Mouse (Mus musculus) cerebellum, adult 11-12 months (tissue): ENCODE measurements around the gene Cox8a.

Experiments
- DNase-seq: peaks from one replicate; pipeline ENCODE4 v3.0.0; 2022

The Cox8a gene

DNA sequence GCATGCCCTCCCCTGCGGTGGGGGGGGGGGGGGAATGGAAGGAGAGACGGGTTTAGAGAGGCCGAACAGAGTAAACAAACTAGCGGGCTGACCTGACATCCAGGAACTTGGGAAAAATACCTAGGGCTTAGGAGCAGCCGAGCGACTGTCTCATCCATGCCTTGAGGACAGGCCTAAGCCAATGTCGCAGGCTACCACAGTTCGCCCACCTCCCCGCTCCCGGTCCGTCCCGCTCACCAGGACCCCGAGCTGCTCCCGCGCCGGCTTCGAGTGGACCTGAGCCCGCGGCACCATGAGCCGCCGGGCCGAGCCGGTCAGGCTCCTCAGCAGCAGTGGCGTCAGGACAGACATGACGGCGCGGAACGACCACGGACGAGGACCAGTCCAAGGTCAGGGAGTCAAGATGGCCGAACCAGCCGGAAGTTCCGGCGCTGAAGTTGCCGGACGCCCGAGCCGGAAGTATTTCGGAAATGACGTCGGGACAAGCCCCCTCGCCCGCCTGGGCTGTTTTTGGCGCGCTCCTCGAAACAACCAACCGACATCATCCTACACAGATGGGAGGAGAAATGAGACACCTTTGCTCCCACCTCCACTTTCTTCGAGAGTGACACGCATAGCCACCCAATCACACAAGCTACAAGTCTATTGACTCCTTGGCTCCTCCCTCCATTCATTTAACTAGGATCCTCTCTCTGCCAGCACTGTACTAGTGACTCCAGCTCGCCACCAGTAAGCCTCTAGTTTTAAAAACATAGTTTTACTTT lies at the start of gene Cox8a:
Gene Cox8a, minus strand, starts transcription at position 455 of the 764 bp plus-strand sequence.
- peak; percentile 99 for DNase-seq

DNA sequence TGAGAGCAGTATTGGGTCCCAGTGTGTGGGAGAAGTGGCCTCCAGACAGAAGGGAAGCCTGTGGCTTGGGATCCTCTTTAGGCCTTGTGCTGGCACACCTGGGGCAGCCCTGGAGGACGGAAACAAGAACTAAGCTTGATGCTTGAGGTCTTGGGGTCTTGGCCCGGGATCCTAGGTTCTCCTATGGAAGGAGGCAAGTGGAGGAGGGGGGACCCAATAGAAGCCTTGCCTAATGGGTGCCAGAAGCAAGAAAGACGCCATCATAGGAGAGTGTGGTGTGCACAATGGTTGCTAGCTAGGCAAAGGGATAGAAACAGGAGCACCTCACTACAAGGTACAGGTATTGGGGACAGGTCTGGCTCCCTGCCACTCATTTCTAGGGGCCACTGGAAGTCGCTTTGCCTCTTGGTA lies 49.0 kb upstream of the Cox8a start:
- peak; percentile 56 for DNase-seq

- DNase-seq: peak; percentile 70
Measured at GRCm38 (mm10) chr19:7265478-7266191, 48.2 kb upstream of the Cox8a start.

DNA sequence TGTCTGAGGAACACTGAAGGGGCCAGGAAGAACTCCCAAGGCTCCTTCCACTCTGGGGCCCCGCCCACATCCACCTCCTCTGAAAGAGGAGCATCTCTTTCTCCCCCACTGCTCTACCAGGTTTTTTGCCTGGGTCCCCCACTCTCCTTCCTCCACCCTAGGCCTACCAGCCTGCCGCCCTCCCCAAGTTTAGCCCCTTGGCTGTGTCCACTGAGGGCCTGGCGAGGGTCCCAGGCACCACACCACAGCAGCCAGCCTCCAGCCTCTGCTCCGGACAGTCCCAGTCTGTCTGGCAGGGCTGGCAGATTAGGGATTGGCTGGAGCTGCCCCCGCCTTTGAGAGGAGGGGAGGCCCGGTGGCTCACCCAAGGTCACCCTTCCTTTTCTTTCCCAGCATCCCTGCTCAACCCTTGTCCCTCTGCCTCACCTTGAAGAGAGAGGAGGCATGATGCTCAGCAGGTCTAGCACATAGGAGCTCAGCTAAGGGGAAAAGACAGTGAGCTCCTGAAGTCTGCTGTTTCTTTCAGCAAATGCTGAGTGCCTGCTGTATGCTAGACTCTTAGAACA lies 47.4 kb upstream of the Cox8a start:
- DNase-seq: peak; percentile 63

- DNase-seq: peak; percentile 72
Measured at GRCm38 (mm10) chr19:7264088-7264765, 46.8 kb upstream of the Cox8a start.

DNA sequence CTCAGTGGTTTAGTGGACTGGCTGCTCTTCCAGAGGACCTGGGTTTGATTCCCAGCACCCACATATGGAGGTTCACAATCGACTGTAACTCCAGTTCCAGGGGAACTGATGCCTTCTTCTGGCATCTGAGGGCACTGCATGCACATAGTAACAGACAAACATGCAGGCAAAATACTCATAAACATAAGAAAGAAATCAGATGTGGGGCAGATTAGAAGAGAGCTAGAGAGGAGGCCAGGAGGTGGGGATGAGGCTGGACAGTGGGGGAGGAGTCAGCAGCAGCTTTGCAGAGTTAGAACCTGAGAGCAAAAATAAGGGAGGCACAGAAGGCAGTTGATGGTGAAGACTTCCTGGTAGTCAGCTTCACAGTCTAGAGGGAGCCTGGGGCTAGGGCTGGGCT lies 45.2 kb upstream of the Cox8a start:
- no peak for DNase-seq

- no peak for DNase-seq
Measured at GRCm38 (mm10) chr19:7261964-7262363, 44.5 kb upstream of the Cox8a start.

DNA sequence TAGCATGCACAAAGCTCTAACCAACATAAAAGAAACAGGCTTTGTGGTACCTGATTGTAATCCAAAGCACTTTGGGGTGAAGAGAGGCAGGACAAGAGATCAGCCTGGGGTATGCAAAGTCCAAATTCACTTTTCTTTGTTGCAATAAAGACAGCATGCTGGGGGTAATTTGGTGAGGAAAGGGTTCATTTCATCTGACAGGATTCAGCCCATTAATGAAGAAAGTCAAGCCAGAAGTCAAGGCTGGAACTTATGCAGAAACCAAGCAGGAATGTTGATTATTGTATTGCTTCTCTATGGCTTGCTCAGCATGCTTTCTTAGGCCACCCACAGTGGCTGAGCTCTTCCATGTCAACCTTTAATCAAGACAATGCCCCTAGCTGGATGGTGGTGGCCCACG lies 44.1 kb upstream of the Cox8a start:
- no peak for DNase-seq

- peak; percentile 39 for DNase-seq
Measured at GRCm38 (mm10) chr19:7257881-7258280, 40.5 kb upstream of the Cox8a start.

GRCm38 (mm10) chr19:7246021-7246420 lies 28.6 kb upstream of the Cox8a start:
- no peak for DNase-seq

DNA sequence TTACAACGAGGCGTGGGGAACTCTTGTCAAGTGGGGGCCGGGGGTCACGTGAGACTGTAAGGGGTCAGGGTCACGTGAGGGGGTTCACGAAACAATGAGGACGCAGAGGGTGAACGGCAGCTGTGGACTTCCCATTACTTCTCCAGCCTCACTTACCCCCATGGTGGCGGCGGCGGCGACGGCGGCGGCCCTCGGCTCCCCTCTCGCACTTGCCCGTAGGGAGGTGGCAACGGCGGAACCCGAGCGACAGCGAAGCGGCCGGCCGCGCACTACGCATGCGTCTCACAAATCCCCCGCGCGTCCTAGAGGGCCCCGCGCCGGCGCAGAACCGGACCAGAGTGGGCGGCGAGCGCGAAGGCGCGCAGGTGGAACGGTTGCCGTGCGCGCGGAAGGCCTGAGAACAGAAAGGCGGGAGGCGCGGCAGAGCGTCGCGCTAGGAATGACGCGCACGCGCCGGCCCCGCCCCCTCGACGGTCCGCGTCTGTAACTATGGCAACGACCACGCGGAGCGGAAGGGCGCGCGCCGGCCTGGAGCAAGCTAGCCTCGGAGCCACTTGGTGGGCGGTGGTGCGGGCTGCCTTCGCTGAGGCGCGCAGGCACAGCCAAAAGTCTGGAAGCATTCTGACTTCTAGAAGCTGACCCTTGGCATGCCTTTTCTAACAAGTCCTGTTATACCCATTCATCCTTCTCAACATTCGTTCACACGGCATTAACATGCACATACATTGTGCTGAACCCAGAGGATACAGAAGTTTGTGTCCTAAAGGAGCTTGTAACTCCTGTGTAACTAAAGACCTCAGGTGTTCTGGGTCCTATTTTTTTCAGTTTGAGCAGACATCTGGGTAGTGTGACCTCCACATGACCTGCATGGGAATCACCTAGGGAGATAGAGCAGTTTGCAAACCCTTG lies 23.6 kb upstream of the Cox8a start, which contains the start of gene Naa40:
Gene Naa40, minus strand, starts transcription at position 402 of the 909 bp plus-strand sequence.
- DNase-seq: peak; percentile 96

DNA sequence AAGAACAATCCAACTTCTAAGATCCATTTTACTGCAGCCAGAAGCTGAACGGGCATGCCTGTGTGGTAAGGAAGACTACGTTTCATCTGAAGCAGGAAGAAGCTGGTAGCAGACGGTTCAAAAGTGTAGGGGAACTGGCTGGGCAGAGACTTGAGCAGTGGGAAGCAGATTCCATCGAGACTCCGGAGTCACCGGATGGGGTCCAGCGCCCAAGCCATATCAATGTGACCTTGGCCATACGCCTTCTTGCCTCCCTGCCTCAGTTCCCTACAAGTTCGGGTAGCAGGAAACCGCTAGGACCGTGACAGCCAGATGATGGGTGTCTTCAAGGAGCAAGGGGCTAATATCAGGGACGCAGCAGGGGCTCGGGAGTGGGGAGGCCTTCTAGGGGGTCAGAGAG lies 22.9 kb upstream of the Cox8a start:
- DNase-seq: peak; percentile 70

DNA sequence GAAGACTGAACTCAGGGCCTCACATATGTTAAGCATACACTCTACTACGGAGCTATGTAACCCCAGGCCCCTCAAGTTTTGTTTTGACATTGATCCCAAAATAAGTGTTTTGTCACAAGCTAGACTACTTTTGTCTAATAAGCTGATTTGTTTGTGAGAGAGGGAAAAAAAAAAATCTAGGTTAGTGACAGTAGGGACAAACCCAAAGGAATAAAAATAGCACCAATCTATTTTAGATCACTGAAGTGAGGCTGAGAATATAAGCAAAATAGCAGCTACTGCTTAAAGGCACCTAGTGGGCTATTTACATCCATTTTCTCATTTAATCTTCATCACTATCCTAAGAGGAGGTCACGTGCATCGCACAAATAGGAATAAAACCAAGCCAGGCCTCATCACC lies 22.2 kb upstream of the Cox8a start:
- DNase-seq: no peak

- DNase-seq: no peak
Measured at GRCm38 (mm10) chr19:7236742-7237141, 19.3 kb upstream of the Cox8a start.

DNA sequence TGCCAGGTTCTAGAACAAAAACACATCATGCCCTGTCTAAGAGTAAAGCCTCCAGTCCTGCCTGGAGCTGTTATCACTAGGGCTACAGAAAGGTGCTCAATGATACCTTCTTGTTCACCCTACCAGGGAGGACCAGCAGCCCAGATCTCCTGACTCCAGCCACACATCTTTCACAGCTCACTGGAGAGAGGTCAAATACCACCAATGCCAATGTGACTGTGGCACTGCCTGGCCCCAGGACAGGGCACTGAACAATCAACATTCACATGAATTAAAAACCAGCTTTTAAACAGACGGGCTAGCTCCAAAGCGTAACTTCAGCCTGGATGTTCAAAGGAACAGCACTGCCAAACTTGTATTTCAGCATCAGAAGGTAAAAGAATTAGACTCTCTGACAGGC lies 18.6 kb upstream of the Cox8a start:
- no peak for DNase-seq

GRCm38 (mm10) chr19:7235461-7235860 lies 18.0 kb upstream of the Cox8a start:
- DNase-seq: no peak

DNA sequence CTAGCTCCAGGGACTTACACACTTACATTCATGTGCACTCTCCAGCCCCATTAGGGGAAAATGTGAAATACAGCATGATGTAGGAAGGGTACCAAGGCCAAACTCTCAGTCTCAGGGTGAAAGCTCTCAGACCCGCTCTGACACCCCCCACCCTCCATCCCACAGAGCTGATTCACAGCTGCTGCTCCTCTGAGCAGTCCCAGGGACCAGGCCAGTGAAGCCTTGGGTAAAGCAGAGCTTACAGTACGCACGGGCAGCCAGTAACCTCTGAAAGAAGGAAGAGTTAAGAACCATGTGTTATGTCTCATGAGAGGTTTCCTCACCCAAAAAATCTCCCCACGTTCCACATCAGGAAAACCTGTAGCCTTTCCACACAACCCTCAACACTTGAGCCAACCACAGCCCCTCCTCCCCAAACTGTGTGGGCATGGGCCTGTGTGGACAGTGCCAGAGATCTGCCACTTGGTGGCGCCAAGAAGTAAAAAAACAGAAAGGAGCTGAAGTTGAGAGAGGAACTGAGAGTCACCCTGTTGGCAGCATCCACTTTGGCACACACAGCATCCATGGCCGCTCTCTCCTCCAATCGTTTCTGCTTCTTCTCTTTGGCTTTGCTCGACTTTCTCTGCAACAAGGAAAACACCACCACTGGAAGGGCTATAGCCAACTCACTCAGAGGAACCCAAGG lies 17.3 kb upstream of the Cox8a start:
- peak; percentile 79 for DNase-seq

- DNase-seq: no peak
Measured at GRCm38 (mm10) chr19:7226511-7226914, 9.1 kb upstream of the Cox8a start.

- no peak for DNase-seq
Measured at GRCm38 (mm10) chr19:7225096-7225690, 7.8 kb upstream of the Cox8a start.

DNA sequence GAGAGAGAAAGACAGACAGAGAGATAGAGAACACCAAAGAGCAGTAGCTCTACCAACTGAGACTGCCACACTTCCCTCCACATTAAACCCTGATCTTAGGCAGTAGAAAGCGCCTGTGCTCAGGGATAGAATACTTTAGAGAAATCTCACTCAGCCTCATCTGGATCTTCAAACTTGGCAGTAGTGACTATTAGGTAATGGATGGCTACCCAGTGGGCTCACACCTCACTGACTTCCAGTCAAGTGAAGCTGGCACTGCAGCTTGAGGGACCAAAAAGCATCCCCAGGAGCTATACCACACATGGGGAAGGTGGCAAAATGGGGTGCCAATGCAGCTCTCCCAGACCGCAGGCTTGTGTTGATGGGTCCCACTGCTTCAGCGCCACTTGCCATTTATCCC lies 6.8 kb upstream of the Cox8a start:
- DNase-seq: no peak

GRCm38 (mm10) chr19:7223488-7223887 lies 6.1 kb upstream of the Cox8a start:
- DNase-seq: no peak
